Mouse (Mus musculus) megakaryocyte, embryonic 14.5 days (primary cell): ENCODE data around the gene Frmd5.

Experiments used
- FLI1 ChIP-seq: IDR thresholded peaks from 2 replicates; pipeline ENCODE4 v1.6.1; 2012; ENCODE audit warnings: low read length, inconsistent platforms, mixed read lengths
- GATA1 ChIP-seq: IDR thresholded peaks from 3 replicates; pipeline ENCODE4 v1.6.1; 2012; ENCODE audit warnings: mixed read lengths, low read length, inconsistent platforms, borderline replicate concordance

DNA sequence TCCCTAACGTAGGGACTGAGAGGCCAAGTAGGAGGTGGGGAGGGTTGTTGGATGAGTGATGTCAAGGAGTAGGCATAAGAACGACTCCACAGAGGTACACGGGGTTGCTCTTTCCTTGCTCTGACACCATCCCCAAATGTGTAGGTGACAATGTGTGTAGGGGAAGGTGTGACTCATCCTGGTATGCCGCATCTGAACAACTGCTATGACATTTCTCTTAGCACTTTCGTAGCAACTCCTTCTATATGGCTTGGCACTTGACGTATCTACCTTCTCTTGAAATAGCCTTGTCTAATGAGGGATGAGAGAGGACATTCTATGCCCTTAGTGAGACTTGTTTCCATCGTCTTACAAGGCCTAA is 191.7 kb downstream of the Frmd5 start:
- no peak for TF ChIP-seq FLI1
- TF ChIP-seq GATA1: no peak
